Mouse (Mus musculus) kidney, postnatal 10 days (tissue): ENCODE results near the gene Larp1.

Source experiments
- DNase-seq: peaks from one replicate; pipeline ENCODE4 v3.0.0; 2021; ENCODE audit warnings: mixed read lengths

The Larp1 gene

DNA sequence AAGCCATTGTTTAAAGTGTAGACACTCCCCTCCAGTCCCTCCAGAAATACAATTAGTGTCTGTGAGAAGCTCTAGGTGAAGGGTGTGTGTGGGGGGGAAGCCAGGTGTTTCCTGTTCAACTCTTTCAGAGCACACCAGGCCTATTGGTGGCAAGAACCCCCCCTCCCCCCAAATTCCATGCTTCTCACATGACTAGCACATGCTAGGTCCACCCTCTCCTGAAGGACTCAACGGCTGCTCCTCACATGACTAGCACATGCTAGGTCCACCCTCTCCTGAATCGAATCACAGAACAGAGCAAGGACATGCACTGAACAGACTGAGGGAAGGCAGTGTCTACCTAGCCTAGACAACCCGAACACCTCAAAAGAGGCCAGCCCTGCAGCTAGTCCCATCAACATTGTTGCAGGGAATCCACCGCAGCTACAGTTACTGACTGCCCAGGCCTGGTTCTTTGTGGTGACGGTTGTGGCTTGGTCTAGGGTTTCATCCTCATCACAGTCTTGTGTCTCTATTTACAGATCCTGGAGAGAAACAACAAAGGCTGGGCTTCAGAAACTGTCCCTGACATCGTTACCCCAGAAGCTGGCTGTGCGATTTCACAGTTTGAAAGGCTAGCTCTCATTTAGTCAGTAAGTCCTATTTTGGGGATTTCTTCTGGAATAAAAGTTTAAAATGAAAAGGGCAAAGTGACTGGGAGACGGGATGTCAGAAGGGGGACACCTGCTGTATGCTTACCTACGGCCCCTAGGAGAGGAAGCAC lies 93.9 kb downstream of the Larp1 start:
- DNase-seq: no peak

DNA sequence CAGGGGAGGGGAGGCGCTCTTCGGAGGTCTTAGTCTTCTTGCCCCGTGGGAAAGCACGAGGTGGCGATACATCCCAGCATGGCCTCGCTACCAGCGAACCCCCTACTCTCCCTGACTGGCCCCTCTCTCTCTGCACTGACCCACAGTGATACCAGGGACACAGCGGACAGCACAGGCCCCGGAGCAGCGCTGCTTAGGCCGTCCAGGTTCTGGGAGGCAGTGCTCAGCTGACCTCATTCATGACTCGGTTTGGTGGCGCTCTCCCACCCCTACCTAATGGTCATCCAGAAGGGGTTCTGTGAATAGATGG lies 94.4 kb downstream of the Larp1 start:
- DNase-seq: peak; percentile 47

DNA sequence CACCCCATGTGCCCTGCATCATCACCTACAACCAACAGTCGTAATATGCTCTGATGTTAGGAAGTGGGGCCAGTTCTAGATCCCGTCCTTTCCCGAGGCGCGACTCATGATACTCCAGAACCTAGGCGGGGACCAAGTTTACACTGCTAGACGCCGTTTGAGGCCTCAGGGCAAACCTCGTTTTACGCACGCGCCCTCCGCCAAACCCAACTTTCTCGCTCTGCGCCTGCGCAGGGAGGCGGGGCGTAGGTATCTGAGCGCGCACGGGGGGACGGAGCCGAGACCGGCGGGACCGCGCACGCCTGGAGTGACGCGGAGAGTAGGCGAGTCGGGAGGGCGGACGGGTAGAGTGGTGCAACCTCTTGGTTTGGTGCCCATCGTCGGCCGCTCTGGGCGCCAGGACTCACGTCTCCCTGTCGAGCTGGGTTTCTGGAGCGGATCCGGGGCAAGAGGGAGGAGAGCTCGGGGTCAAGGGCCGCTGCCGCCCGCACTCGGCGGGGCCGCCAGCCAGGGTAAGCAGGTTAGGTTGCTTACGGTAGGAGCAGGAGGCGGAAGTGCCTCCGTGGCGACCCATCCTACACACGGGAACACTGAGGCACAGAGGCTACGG lies 94.9 kb downstream of the Larp1 start, which contains the start of gene Cnot8:
Gene Cnot8 (plus strand): TSS at position 457 of the 610 bp plus-strand sequence.
- DNase-seq: peak; percentile 99

DNA sequence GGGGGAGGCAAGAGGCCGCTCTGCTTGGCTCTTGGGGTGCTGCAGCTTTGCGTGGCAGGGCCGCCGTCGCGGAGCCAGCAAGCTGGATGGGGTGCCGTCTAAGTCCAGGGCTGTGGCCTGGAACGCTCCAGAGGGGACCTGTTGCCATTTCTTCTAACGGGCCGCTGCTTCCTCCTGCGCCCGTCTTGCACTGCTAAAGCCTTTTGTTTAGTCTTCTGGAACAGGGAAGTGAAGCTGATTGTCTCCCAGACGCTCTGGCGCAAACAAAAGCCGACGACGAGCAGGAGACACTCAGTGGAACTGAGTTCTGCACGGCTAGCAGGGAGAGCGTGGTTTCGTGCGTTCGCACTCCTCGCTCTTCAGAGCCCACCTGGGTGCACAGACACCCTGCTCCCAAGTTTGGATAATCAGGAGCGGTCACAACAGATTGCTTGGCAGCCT lies 95.5 kb downstream of the Larp1 start:
- no peak for DNase-seq

DNA sequence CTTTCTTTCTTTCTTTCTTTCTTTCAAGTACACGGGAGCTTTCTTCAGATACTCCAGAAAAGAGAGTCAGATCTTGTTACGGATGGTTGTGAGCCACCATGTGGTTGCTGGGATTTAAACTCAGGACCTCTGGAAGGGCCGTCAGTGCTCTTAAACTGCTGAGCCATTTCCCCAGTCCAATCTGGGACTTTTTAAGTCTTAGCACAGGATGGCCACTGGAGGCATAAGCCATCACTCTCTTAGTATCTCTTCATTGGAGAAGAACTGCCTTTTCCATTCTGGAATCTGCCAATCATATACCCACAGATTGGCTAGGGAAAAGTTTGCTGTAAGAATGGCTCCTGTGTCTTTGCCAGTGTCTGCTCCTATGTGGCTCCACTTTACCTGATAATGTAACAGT lies 98.1 kb downstream of the Larp1 start:
- no peak for DNase-seq

DNA sequence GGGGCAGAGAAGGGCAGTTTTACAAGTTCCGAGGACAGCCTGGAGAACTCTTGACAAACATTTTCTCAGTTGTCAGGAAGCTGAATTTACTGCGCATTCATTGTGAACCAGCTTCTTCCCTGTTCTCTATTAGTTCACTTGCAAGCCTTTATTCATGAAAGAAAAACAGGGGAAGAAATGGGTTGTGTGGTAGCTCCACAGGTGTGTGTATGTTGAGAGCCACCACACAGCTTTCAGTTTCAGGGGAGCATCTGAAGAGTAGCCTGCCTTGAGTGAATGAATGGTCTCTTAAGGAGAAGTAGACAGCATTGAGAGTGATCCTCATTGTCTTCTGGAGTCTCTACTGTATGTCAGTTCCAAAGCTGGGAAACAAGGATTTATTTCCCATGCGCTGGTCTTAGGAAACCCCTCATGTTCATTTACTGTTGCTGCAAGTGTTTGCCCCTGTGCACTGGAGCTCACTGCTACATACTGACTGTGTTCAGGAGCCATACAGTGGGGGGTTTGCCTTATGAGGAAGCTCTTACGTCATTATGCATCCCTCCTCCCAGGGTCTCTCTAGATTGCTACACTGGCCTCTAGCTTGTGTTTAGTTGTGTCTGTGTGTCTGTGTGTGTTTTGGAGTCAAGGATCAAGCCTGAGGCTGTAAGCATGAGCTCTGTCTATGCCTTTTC lies 98.9 kb downstream of the Larp1 start:
- DNase-seq: no peak
